In the genomic region with DNA sequence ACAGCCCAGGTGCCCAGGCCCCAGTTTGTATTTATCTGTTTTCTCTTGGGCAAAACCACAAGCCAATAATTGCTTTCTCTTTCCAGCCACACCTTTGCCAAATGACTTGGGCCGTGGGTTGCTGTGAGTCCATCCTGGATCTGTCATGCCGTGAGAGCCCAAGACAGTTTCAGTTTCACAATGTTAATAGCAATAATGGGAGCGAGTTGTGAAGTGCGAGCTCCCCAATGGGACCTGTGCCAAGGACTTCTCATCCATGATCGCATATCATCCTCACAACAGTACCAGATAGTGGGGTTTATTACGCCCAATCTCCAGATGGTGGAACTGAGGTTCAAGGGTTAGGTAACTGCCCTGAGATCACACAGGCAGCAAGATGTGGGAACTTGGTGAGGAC, we compare ENCODE assay signal across 15 mouse cellular contexts.
DNase-seq lines count a peak whose midpoint lies in the region; ATAC-seq and TF ChIP-seq lines count a peak whose summit lies in the region.
"Had no signal": no experiment of that assay in that cellular context is flagged by ENCODE, and none has a peak within 500 bp of the region (broad histone marks: within the 10 kb centered on the region; RNA-seq: fewer than 3 reads in every experiment).

No protein-coding gene starts in this region.

- peak; percentile 40; the same call in 1 of the 2 replicates for ATAC-seq in lung, embryonic 15.5 days (ENCODE audit: borderline replicate concordance, extremely low read depth, low FRiP score, low TSS enrichment)
- 0 out of 2 replicates have a peak, but pooled peaks have one; percentile 19 for ATAC-seq in embryonic facial prominence, embryonic 15.5 days (ENCODE audit: insufficient number of reproducible peaks, low FRiP score, low TSS enrichment, low read depth)
- no peak for ATAC-seq in hindbrain, embryonic 14.5 days (ENCODE audit: low FRiP score)

- intact Hi-C loops in gastrocnemius, adult 2 months (cut with DNase I): no loop called here

- H3K4me3 ChIP-seq in gastrocnemius, adult 2 months: peak overlapping the region; percentile 0; the same call in 1 of the 2 replicates
- H3K4me3 ChIP-seq in lung, embryonic 15.5 days: no peak overlapping the region
- H3K4me3 ChIP-seq in embryonic facial prominence, embryonic 15.5 days (replicated peaks): no peak overlapping the region
- H3K4me3 ChIP-seq in small intestine, adult 2 months (ENCODE audit: low read depth, low read length): no peak overlapping the region; the same call in 1 of the 2 replicates
- H3K4me3 ChIP-seq in hindbrain, embryonic 14.5 days (replicated peaks; ENCODE audit: low read length): no peak overlapping the region
- H3K4me3 ChIP-seq: heart, embryonic 15.5 days; midbrain, embryonic 12.5 days; neural tube, embryonic 12.5 days had no signal

- H3K9me3 ChIP-seq in lung, embryonic 15.5 days: no peaks in the 10 kb centered on the region
- no peaks in the 10 kb centered on the region for H3K9me3 ChIP-seq in embryonic facial prominence, embryonic 15.5 days (replicated peaks)
- no peaks in the 10 kb centered on the region for H3K9me3 ChIP-seq in hindbrain, embryonic 14.5 days (ENCODE audit: control insufficient read depth, low read length)
- H3K9me3 ChIP-seq: heart, embryonic 15.5 days; midbrain, embryonic 12.5 days; neural tube, embryonic 12.5 days had no signal

- no peak for TF ChIP-seq POLR2A in small intestine, adult 2 months (IDR thresholded peaks at IDR 0.05; ENCODE audit: low read depth, low read length)

- no peaks in the 10 kb centered on the region for H3K36me3 ChIP-seq in lung, embryonic 15.5 days
- no peaks in the 10 kb centered on the region for H3K36me3 ChIP-seq in embryonic facial prominence, embryonic 15.5 days
- no peaks in the 10 kb centered on the region for H3K36me3 ChIP-seq in small intestine, adult 2 months (ENCODE audit: control insufficient read depth, insufficient read depth, low read length)
- H3K36me3 ChIP-seq in hindbrain, embryonic 14.5 days (replicated peaks; ENCODE audit: control insufficient read depth, insufficient read depth): no peaks in the 10 kb centered on the region
- H3K36me3 ChIP-seq: heart, embryonic 15.5 days; midbrain, embryonic 12.5 days; neural tube, embryonic 12.5 days had no signal

- H3K27me3 ChIP-seq in lung, embryonic 15.5 days: no peaks in the 10 kb centered on the region
- H3K27me3 ChIP-seq in embryonic facial prominence, embryonic 15.5 days: no peaks in the 10 kb centered on the region
- no peaks in the 10 kb centered on the region for H3K27me3 ChIP-seq in small intestine, adult 2 months (ENCODE audit: control insufficient read depth, insufficient read depth, low read length)
- H3K27me3 ChIP-seq in hindbrain, embryonic 14.5 days (ENCODE audit: control insufficient read depth, insufficient read depth, low read length): no peaks in the 10 kb centered on the region
- H3K27me3 ChIP-seq: heart, embryonic 15.5 days; midbrain, embryonic 12.5 days; neural tube, embryonic 12.5 days had no signal

- peaks cover 21% of the 10 kb centered on the region for H3K4me1 ChIP-seq in lung, embryonic 15.5 days
- peaks cover 14% of the 10 kb centered on the region for H3K4me1 ChIP-seq in embryonic facial prominence, embryonic 15.5 days
- peaks cover 16% of the 10 kb centered on the region for H3K4me1 ChIP-seq in small intestine, adult 2 months (ENCODE audit: control insufficient read depth, insufficient read depth, insufficient read length, low read length)
- H3K4me1 ChIP-seq in hindbrain, embryonic 14.5 days (replicated peaks; ENCODE audit: control insufficient read depth, insufficient read depth, low read length): no peaks in the 10 kb centered on the region
- H3K4me1 ChIP-seq: midbrain, embryonic 12.5 days; neural tube, embryonic 12.5 days had no signal

- peak; percentile 26 for DNase-seq in gastrocnemius, adult 2 months
- no peak for DNase-seq in gastrocnemius, postnatal 4 days (ENCODE audit: low spot score in 2 of 2)
- DNase-seq in lung, postnatal 25 days (ENCODE audit: low spot score): no peak
- no peak for DNase-seq in frontal cortex, postnatal 36 days (ENCODE audit: low spot score in 2 of 2)
- no peak for DNase-seq in hindbrain, embryonic 14.5 days (ENCODE audit: low spot score)
- DNase-seq: cerebellum, postnatal 10 days; right cerebral cortex, postnatal 14 days; thymus, adult 18-20 months had no signal

- H3K4me2 ChIP-seq in lung, embryonic 15.5 days: peak overlapping the region; percentile 4; the same call in 1 of the 2 replicates
- no peak overlapping the region for H3K4me2 ChIP-seq in embryonic facial prominence, embryonic 15.5 days (replicated peaks)
- H3K4me2 ChIP-seq in hindbrain, embryonic 14.5 days (replicated peaks): no peak overlapping the region
- H3K4me2 ChIP-seq: heart, embryonic 15.5 days; midbrain, embryonic 12.5 days; neural tube, embryonic 12.5 days had no signal

- H3K9ac ChIP-seq in lung, embryonic 15.5 days: no peak overlapping the region
- H3K9ac ChIP-seq in embryonic facial prominence, embryonic 15.5 days: no peak overlapping the region
- no peak overlapping the region for H3K9ac ChIP-seq in hindbrain, embryonic 14.5 days
- H3K9ac ChIP-seq: heart, embryonic 15.5 days; liver, embryonic 14.5 days; midbrain, embryonic 12.5 days; neural tube, embryonic 12.5 days had no signal

- no peak for TF ChIP-seq CTCF in gastrocnemius, adult 2 months (IDR thresholded peaks at IDR 0.05)
- no peak for TF ChIP-seq CTCF in small intestine, adult 2 months (IDR thresholded peaks at IDR 0.05; ENCODE audit: extremely low read depth, insufficient read length, insufficient replicate concordance, low read depth, low read length)

- H3K27ac ChIP-seq in gastrocnemius, adult 2 months: 0 out of 2 replicates have a peak overlapping the region, but pooled peaks have one; percentile 24
- peak overlapping the region; percentile 80 for H3K27ac ChIP-seq in lung, embryonic 15.5 days
- 0 out of 2 replicates have a peak overlapping the region, but pooled peaks have one; percentile 17 for H3K27ac ChIP-seq in embryonic facial prominence, embryonic 15.5 days (replicated peaks)
- H3K27ac ChIP-seq in small intestine, adult 2 months (ENCODE audit: insufficient read depth, low read depth, low read length): peak overlapping the region; percentile 39
- H3K27ac ChIP-seq in hindbrain, embryonic 14.5 days: no peak overlapping the region
- H3K27ac ChIP-seq: heart, embryonic 15.5 days; liver, embryonic 14.5 days; midbrain, embryonic 12.5 days; neural tube, embryonic 12.5 days had no signal

- 54% methylated on average over 6 of the region's 6 CpGs for WGBS in lung, embryonic 15.5 days
- WGBS in embryonic facial prominence, embryonic 15.5 days: 68% methylated on average over 6 of the region's 6 CpGs
- WGBS in small intestine, adult 2 months: 14% methylated on average over 6 of the region's 6 CpGs
- 94% methylated on average over 6 of the region's 6 CpGs for WGBS in hindbrain, embryonic 14.5 days
